Mouse (Mus musculus) C2C12 (cell line): ENCODE results near the gene Chst10. TPM values are rescaled to one million over a fixed set of nuclear protein-coding genes. Genes with fewer than 3 reads are reported as not detected.

Source experiments
- H3K27me3 ChIP-seq: one replicate; pipeline ENCODE4 v1.6.1; 2011; ENCODE audit not compliant: control insufficient read depth, insufficient read depth, insufficient read length
- H3K36me3 ChIP-seq: one replicate; pipeline ENCODE4 v1.6.1; 2011; ENCODE audit not compliant: control insufficient read depth, insufficient read depth
- H3K4me3 ChIP-seq: one replicate; pipeline ENCODE4 v1.5.1; 2011; ENCODE audit warnings: mild to moderate bottlenecking, control low read depth; ENCODE audit not compliant: poor library complexity, insufficient read depth, severe bottlenecking
- H3K79me2 ChIP-seq: one replicate; pipeline ENCODE4 v1.6.1; 2011; ENCODE audit not compliant: control insufficient read depth, insufficient read depth
- H3K79me3 ChIP-seq: one replicate; pipeline ENCODE4 v1.6.1; 2011; ENCODE audit warnings: low read depth, control low read depth
- H3ac ChIP-seq: one replicate; pipeline ENCODE3; 2011; ENCODE audit warnings: low read depth; ENCODE audit not compliant: control insufficient read depth, insufficient read length
- CEBPB ChIP-seq: IDR thresholded peaks from one replicate; pipeline ENCODE4 v1.6.1; 2011; ENCODE audit warnings: low read depth, mild to moderate bottlenecking, control low read depth, moderate library complexity
- CTCF ChIP-seq: IDR thresholded peaks from one replicate; pipeline ENCODE4 v1.5.1; 2011; ENCODE audit not compliant: control insufficient read depth, insufficient read depth, insufficient read length
- FOSL1 ChIP-seq: IDR thresholded peaks from one replicate; pipeline ENCODE4 v1.8.0; 2011; ENCODE audit warnings: mild to moderate bottlenecking, low read length; ENCODE audit not compliant: poor library complexity, insufficient read depth, severe bottlenecking
- MAX ChIP-seq: IDR thresholded peaks from one replicate; pipeline ENCODE4 v1.6.1; 2011; ENCODE audit warnings: mild to moderate bottlenecking, control low read depth
- MYOD1 ChIP-seq: IDR thresholded peaks from one replicate; pipeline ENCODE4 v1.6.1; 2011; ENCODE audit warnings: low read depth; ENCODE audit not compliant: control insufficient read depth, insufficient read length
- MYOG ChIP-seq: IDR thresholded peaks from one replicate; pipeline ENCODE4 v1.6.1; 2011; ENCODE audit not compliant: control insufficient read depth, insufficient read length; ENCODE audit errors: extremely low read depth
- USF1 ChIP-seq: IDR thresholded peaks from one replicate; pipeline ENCODE4 v1.6.1; 2011; ENCODE audit warnings: low read depth, mild to moderate bottlenecking, control low read depth, moderate library complexity
- long read RNA-seq, 2 experiments: library from polyadenylated mRNA; unstranded; transcript quantifications; one replicate each; pipeline ENCODE4 v2.0.0; 2019 to 2020
- polyA plus RNA-seq: library from polyadenylated mRNA; unstranded; fragments of >200 nt; fragmentation: generic; extraction: Trizol; gene quantifications from one replicate; pipeline ENCODE4 v1.2.1, GENCODE M21; 2012; ENCODE audit warnings: missing spikeins

Chst10 gene
- polyA plus RNA-seq, result 0.06 TPM
- long read RNA-seq, experiment 1, partial matches to known transcripts, result 0 of 3 reads
- long read RNA-seq, experiment 1, other reads (novel, unspliced or antisense), result 2 of 3 reads
- long read RNA-seq, experiment 2, transcript Chst10-201 (7 exons, 2,975 nt), result major isoform, 14 of 17 reads
- long read RNA-seq, experiment 2, partial matches to known transcripts, result 0 of 17 reads
- long read RNA-seq, experiment 2, other reads (novel, unspliced or antisense), result 3 of 17 reads

DNA sequence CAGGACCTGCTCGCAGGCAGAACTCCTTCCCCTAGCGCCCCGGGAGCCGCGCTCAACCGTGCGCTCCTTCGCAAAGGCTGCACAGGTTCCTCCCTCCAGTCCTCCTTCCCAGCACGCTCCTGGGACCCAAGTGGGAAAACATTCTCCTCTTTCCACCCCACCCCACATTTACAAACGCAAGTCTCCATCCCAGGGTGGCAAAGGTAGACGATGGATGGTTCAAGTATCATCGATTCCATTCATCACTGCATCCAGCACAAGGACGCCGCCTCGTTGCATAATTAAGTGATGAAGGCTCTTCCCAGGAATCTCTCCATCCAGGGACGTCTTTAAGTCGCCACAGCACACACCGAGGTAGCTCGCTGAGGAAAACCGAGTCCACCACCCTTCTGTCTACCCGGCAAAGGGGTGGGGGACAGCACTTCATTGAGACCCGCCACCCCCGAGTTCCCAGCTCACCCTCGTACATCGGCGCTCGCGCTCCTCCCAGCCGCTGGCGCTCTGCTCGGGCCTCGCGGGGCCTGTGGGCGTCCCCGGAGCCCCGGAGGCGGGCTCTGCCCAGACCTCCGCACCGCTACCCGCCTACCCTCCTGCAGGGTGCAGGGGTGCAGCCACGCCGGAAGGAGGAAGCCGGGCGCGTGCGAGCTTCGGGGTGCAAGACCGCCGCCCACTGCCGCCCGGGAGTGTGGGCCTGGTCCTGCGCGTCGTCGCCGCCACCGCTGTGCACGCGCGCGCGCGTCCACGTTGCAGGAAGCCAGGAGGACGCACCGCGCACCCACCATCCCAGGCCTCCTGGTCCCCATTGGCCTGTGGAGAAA, at the start of gene Chst10:
Gene Chst10 (minus strand): TSS at position 731 of the 818 bp plus-strand sequence.
- H3K79me3 ChIP-seq, result no peaks in the 10 kb centered on the region
- no peak within 1 kb of the TSS for H3ac ChIP-seq
- H3K36me3 ChIP-seq, result no peaks in the 10 kb centered on the region
- no peaks in the 10 kb centered on the region for H3K79me2 ChIP-seq
- peaks cover 34% of the 10 kb centered on the region for H3K27me3 ChIP-seq
- H3K4me3 ChIP-seq, result no peak within 1 kb of the TSS
- TF ChIP-seq USF1 (no peak), MYOD1 (no peak), MAX (no peak), MYOG (no peak), FOSL1 (no peak), CTCF (no peak), CEBPB (no peak)

DNA sequence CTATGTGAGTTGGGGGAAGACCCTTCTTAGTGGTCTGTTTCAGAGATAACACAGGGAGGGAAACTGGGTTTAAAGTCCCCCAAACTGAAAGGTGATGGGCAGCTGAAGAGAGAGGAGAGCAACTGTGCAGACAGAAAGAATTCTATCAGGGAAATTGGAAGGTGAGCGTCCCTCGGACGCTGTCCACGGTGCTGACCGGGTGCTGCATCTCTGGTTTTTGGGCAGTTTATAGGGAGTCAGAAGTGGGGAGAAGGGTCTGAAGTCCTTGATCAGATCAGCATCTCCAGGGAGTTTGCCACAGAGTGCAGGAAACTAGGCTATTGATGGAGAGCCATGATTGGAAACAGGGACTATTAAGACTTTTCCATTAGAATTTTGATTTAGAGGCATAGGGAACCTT, 41.6 kb upstream of the Chst10 start:
- no peak for TF ChIP-seq MAX
- no peak for TF ChIP-seq MYOG
- no peak for TF ChIP-seq USF1
- TF ChIP-seq FOSL1, result no peak
- TF ChIP-seq CTCF, result no peak
- no peak for TF ChIP-seq CEBPB
- TF ChIP-seq MYOD1, result no peak
- H3ac ChIP-seq, result no peak overlapping the region
- no peaks in the 10 kb centered on the region for H3K36me3 ChIP-seq
- H3K79me2 ChIP-seq, result no peaks in the 10 kb centered on the region
- no peak overlapping the region for H3K4me3 ChIP-seq
- no peaks in the 10 kb centered on the region for H3K79me3 ChIP-seq
- H3K27me3 ChIP-seq, result no peaks in the 10 kb centered on the region

DNA sequence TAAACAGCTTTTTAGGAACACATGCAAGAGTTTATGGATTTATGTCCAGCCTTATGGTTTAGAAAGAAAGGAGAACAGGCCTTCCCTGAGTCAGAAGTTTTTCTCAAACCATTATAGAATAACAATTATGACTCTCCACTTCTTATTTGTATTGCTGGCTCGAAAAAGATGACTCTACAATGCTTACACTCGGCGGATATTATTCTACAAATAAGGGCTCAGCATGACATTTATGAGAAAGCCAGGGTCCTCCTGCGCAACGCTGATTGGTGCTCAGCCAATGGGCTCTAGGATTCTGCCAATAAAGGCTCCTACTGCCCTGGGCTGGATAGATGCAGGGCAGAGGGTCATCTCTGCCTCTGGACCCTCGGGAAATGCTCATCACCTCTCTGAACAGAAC, 40.9 kb upstream of the Chst10 start, which contains the start of gene Nms:
Gene Nms (plus strand): TSS at position 301 of the 400 bp plus-strand sequence.
- Histone ChIP-seq H3ac (no peak within 1 kb of the TSS), H3K79me3 (no peaks in the 10 kb centered on the region), H3K27me3 (no peaks in the 10 kb centered on the region), H3K36me3 (no peaks in the 10 kb centered on the region), H3K4me3 (no peak within 1 kb of the TSS), H3K79me2 (no peaks in the 10 kb centered on the region)
- TF ChIP-seq MYOD1 (no peak), CEBPB (no peak), CTCF (no peak), MYOG (no peak), USF1 (no peak), FOSL1 (no peak), MAX (no peak)

DNA sequence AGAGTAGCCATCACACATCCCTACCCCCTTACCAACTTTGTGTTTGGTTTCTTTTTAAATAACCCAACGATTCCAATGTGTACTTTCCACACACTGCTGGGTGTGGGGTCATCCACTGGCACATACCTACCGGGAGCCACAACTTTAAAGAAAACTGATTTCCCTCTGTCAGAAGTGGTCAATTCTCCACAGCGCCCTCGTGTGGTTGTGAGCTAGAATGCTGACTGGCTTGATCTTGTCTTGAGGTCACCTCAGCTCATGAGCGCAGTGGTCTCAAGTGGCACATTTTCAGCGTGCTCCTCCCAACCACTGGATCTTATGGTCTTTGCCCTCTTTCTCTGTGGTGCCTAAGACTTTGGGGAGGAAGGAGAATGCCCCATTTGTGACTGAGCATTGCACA, 38.8 kb upstream of the Chst10 start:
- Histone ChIP-seq H3K79me2 (no peaks in the 10 kb centered on the region), H3ac (no peak overlapping the region), H3K4me3 (no peak overlapping the region), H3K36me3 (no peaks in the 10 kb centered on the region), H3K27me3 (no peaks in the 10 kb centered on the region), H3K79me3 (no peaks in the 10 kb centered on the region)
- no peak for TF ChIP-seq CEBPB
- TF ChIP-seq USF1, result no peak
- TF ChIP-seq CTCF, result no peak
- TF ChIP-seq MYOD1, result no peak
- TF ChIP-seq MYOG, result no peak
- TF ChIP-seq MAX, result no peak
- no peak for TF ChIP-seq FOSL1

DNA sequence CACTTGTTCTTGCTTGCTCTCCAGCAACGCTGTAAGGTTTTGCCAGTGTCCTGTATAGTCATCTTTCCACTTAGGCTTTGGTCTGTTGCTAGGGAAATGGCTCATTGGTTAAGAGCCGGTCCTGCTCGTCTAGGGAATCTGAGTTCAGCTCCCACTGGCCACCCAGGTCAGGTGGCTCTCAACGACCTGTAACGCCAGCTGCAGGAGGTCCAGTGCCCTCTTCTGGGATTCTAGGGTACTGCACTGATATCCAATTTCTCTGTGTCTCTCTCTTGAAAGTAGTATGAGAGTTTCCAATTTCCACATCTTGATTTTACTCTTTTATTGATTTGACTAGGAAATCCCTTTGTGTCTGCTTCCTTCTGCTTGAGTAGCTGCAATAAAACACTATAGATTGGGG, 36.7 kb upstream of the Chst10 start:
- H3K27me3 ChIP-seq, result no peaks in the 10 kb centered on the region
- H3K36me3 ChIP-seq, result no peaks in the 10 kb centered on the region
- no peak for TF ChIP-seq USF1
- TF ChIP-seq MAX, result no peak
- no peak for TF ChIP-seq CTCF
- TF ChIP-seq CEBPB, result no peak
- TF ChIP-seq MYOG, result no peak
- no peak for TF ChIP-seq MYOD1
- TF ChIP-seq FOSL1, result no peak
- H3K79me3 ChIP-seq, result no peaks in the 10 kb centered on the region
- no peak overlapping the region for H3K4me3 ChIP-seq
- no peaks in the 10 kb centered on the region for H3K79me2 ChIP-seq
- H3ac ChIP-seq, result no peak overlapping the region
